Mouse (Mus musculus): ENCODE results near the gene Arl5c.
A peak's percentile ranks its signal among the peaks of the same experiment; 100 is the strongest.

The Arl5c gene

GRCm38 (mm10) chr11:98018858-98019641 is 23.1 kb upstream of the Arl5c start:
- DNase-seq = peak; percentile 38 to 60

GRCm38 (mm10) chr11:98018222-98018621 is 22.2 kb upstream of the Arl5c start:
- DNase-seq = no peak

DNA sequence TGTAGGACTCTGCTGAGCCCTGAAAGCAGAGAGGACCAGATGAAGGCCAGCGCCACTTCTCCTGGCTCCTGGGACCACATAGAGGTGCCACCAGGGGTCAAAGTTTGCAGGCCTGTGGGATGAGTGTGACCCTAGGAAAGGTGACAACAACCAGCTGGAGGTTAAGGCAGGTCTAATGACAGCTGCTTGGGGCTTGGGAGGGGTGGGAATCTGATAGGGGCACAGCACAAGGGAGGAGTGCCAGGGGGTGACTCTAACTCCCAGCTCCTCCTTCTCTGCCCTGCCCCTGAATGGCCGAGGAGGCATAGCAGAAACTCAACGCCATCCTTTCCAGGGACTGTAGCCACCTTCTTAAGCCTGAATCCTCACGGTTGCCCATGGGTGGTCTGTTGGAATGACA is 20.8 kb upstream of the Arl5c start:
- DNase-seq = no peak

DNA sequence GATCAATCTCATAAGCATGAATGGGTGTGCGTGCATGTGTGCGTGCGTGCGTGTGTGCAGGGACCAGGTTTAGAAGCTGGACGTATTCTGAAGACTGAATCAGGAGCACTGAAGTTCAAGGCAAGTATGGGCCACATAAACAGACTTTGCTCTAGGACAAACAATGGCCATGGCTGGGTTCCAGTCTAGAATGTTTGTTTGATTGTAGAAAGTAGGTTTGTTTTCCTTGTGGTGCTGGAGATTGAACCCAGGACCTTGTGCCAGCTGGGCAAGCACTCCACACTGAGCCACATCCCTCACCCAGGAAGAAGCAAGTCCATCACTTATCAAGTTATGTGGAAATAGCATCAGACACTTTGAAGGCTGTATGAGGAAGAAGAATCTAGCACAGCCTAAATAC is 20.2 kb upstream of the Arl5c start:
- DNase-seq = no peak

- DNase-seq = no peak
Measured at GRCm38 (mm10) chr11:98012831-98013230, 16.9 kb upstream of the Arl5c start.

- DNase-seq = no peak
Measured at GRCm38 (mm10) chr11:98011716-98012115, 15.7 kb upstream of the Arl5c start.

DNA sequence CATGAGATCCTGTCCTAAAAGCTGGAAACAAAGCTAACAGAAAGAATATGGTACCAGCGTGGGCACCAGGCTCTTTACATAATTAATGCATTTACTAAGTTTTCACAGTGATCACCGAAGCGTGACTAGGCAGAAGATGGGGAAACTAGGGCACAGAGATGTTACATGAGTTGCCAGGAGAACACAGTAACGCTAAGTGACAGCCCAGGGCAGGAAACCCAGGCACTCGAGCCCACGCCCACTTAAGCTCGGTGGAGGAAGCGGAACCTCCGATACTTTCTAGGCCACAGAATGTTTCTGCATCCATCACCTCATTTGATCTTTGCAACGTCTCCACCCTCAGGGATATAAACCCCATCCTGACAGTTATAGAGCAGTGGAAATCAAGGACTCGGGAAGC is 12.1 kb upstream of the Arl5c start:
- DNase-seq = no peak

DNA sequence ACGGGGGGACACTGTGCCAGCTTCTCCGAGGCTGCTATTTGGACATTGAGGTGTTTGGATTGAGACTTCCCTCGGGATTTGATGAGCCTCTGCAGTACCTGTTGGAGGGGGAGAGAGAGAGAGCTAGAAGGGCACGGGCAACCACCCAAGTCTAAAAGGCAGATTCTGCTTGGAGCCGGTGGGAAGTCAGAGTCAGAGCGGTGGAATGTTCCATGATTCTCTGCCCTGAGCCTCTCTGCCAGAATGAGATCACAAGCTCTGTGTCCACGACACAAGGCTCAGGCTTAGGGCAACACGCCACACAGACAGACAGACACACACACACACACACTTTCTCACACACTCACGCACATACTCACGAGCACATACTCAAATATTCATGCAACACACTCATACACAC is 9.7 kb upstream of the Arl5c start:
- DNase-seq = peak in 1 of 2 experiments; percentile 48

GRCm38 (mm10) chr11:98005076-98005475 is 9.1 kb upstream of the Arl5c start:
- peak; percentile 16 to 49 for DNase-seq

DNA sequence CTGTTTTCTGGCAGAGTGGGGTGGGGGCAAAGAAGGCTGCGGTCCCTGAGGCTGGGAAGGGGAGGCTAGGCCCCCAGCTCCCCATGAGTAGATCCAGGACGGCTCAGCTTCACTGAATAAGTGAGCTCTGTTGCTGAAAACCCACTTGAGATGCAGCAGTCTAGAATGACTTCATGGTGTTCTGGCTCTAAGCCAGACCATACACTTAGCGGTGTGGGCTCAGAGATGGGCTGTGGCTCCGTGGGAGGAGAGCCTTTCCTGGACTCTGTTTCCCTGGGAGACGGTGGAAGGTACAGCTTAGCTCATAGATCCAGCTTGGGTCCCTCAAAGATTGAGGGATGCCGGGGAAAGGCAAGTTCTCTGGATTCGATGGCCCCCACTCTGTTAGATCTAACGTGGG is 8.2 kb upstream of the Arl5c start:
- DNase-seq = no peak

- peak in 1 of 2 experiments; percentile 20 for DNase-seq
Measured at GRCm38 (mm10) chr11:98003171-98003671, 7.2 kb upstream of the Arl5c start.

- peak; percentile 78 to 90 for DNase-seq
Measured at GRCm38 (mm10) chr11:98002627-98003026, 6.6 kb upstream of the Arl5c start.

DNA sequence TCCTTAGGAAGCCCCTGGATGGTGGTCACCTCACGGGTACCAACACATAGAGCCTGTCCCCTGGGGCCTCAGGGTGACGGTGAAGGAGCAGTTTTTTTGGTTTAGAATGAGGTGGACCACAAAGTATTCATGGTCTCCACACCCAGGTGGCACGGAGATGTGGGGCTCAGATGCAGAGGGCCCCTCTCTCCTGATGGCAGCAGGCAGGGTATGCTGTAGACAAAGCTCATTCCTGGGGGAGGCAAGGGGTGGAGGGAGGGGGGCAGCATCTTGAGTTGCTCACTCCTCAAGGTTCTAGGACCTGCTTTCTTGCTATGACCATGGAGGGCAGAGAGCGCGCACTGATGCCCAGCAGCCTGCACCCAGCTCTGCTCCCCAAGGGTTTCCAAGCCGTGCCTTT is 6.0 kb upstream of the Arl5c start:
- no peak for DNase-seq

DNA sequence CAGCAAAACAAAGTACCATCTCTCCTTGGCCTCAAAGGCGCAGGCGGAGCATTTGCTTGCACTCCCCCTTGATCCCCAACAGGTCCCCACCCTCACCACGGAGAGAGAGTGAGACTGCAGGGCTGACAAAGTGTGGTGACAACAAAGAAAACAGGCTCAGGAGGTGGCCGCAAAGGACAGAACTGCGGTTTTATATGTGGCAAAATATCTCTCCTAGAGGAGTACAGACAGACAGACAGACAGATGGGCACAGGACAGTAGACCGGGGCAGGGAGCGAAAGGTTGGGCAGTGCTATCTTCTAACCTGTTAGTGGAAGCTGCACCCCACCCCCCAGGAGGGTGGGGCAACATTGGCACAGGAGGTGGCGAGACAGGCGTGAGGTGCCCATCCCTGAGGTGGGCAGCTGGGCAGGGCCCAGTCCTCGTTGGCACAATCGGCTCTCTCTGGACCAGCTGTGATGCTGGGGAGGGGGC is 5.4 kb upstream of the Arl5c start:
- DNase-seq = no peak

GRCm38 (mm10) chr11:98000378-98001140 is 4.6 kb upstream of the Arl5c start:
- DNase-seq = no peak

DNA sequence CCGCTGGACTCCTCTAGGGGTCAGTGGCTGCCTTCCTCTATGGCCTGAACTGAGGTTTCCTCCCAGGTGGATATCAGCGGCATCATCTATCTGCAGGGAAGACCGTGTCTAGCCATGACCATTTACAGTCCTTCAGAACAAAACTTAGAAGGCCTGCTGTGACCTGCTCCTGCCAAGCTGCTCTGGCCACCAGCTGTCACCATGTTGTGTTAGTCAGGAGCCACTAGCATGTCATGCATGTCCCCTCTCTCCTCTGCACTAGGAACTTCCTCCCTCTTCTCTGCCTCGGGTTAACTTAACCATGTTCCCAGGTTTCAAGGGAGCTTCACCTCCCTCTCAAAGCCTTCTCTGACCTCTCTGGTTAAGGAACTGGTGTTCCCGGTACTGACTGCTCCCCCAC is 3.8 kb upstream of the Arl5c start:
- DNase-seq = peak in 1 of 2 experiments; percentile 14

GRCm38 (mm10) chr11:97998898-97999608 is 3.1 kb upstream of the Arl5c start:
- DNase-seq = no peak

- DNase-seq = no peak
Measured at GRCm38 (mm10) chr11:97998074-97998793, 2.3 kb upstream of the Arl5c start.

DNA sequence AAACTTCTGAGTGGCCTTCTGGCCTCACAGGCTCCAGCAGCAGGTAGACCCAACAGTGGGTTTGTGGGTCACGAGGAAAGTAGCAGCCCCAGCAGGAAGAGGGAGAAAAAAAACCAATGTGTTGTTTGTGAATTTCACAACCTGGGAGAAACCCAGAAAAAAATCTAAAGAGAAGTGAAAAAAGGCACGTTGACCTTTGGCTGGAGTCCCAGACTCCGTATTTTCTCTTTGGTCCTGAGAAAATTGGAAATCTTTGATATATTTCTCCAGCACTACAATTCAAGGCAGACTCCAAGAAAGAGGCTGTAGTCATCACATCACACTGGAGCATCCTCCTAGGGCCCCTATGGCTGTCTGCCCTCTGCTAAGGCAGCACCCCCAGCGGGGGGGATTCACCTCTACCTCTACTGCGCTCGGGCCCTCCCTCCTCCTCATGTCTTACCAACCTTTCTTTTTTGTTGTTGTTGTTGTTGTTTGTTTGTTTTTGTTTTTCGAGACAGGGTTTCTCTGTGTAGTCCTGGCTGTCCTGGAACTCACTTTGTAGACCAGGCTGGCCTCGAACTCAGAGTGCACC is 1.5 kb upstream of the Arl5c start:
- DNase-seq = no peak

GRCm38 (mm10) chr11:97996691-97997090 is 710 bp upstream of the Arl5c start:
- DNase-seq = no peak

DNA sequence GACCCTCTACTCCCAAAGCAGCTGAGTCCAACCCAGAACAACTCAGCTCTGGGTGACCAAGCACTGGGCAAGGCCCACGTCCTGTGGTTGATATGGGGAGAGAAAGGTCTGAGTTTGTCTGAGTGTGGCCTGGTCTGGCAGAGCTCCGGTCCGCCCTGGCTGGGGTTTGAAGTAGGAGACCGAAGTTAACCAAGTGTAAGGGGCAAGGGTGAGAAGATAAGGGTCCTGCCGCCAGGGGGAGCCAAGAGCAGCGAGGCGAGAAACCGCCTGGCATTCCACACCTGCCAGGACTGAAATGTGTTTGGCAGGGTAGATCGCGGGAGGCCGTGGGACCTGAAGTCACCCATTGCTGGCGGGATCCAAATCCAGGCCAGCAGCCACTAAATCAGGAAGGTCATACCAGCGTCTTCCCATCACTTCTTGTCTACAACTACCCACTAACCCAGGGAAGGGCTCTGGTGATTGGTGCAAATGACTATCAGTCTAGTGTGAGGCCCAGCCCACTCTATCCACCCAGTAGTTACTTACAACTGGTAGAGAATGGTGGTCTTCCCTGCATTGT is 1.4 kb downstream of the Arl5c start:
- peak; percentile 79 to 86 for DNase-seq
